Mouse (Mus musculus): Measurements from ENCODE around the gene Hoxc5. TPM values are rescaled to one million over a fixed set of nuclear protein-coding genes. Genes with fewer than 3 reads are reported as not detected.

The Hoxc5 gene
- polyA plus RNA-seq, 1 experiment = not detected

DNA sequence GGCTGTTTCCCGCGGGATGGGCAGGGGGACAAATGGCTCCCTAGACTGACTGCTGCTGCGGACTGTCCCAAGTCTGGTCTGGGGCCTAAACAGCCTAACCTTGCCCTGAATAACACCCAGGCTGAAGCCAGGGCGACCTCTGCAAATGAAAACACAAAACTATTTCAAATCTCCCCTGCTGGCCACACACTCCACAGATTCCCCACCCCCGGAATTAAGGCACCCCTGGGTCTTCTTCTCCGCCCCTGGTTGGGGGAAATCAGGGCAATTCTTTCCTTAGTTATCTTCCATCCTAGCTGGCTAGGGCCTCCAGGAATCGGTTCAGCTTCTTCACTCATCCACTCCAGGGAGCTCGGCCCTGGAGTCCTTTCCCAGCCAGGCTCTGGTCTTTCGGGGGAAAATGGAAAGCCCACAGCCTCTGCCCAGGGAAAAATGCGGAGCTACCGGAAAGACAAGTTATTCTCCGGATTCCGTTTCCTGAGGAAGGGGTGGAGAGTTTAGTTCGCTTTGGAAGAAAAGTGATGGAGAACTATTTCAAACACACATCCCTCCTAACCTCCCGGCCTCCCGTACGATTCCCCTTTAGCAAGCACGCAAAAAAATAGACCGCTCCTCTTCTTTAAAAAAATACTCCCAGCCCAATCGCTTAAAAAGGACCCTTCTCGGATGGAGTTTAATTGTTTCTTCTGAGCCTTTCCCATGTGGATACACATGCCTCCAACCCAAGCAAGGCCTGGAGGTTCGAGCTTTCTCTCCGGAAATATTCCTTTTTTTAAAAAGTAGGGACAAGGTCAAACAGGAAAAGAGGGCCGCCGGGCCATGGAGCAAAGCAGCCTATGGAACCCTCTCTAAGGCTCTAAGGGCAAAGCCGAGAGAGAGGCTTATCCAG, 2.0 kb upstream of the Hoxc5 start:
- no peak overlapping the region for H3K27ac ChIP-seq (ENCODE audit: insufficient read depth, low read length)
- H3K36me3 ChIP-seq (ENCODE audit: control insufficient read depth, insufficient read depth, low read length, poor library complexity, severe bottlenecking) = no peaks in the 10 kb centered on the region
- no peak for TF ChIP-seq CTCF (IDR thresholded peaks at IDR 0.05; ENCODE audit: low read depth, low read length)
- no peak for TF ChIP-seq POLR2A (IDR thresholded peaks at IDR 0.05; ENCODE audit: insufficient read depth, low read length)
- TF ChIP-seq EP300 (IDR thresholded peaks at IDR 0.05; ENCODE audit: insufficient read depth, low read depth, low read length) = no peak
- peaks cover 48% of the 10 kb centered on the region for H3K27me3 ChIP-seq (ENCODE audit: control insufficient read depth, insufficient read depth, low read length, poor library complexity, severe bottlenecking)
- H3K9ac ChIP-seq (ENCODE audit: low read depth, poor library complexity, severe bottlenecking) = no peak overlapping the region
- no peaks in the 10 kb centered on the region for H3K9me3 ChIP-seq (replicated peaks; ENCODE audit: control insufficient read depth, insufficient read depth, low read length, poor library complexity, severe bottlenecking)
- no peak overlapping the region for H3K4me3 ChIP-seq (ENCODE audit: low read depth, low read length)
- H3K4me1 ChIP-seq (ENCODE audit: control insufficient read depth, insufficient read depth, low read length) = no peaks in the 10 kb centered on the region

DNA sequence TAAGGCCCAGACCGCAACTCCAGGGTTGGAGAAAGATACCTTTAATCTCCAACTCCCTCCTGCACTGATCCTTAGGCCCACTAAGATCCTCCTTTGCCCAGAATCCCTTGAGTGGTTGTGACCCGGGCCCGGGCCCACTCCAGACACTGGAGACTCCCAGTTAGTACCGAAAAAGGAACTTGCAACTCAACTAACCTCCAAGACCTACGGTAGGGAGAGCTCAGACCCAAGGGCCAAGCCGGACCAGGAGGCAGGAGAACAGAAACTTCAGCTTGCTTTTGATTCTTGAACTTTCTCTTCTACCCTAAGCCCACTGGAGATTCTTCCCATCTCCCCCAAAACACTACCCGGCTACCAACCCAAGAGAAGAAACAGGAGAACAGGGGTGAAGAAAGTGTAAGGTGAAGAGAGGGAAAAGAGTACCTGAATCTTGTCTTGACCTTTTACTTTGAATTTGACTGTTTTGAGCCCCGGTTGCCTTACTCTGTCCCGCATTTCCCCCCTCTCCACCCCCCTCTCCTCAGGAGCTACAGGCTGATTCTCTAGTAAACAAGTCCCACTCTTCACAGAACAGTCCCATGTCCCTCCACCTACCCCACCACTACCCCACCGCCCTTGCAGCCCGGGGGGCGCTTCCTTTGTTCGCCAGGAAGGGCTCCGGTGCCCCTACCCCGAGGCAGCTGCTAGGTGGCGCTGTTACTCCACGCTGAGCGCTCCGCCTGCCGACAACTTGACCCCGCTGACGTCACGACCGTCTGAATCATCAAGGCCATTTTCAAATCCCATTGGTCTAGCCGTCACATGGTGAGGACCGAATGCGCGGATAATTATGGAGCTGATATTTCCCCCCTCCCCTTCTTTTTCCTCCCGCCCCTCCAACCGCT, 1.1 kb upstream of the Hoxc5 start:
- Histone ChIP-seq H3K36me3 (ENCODE audit: control insufficient read depth, insufficient read depth, low read length, poor library complexity, severe bottlenecking) (no peaks in the 10 kb centered on the region), H3K9me3 (replicated peaks; ENCODE audit: control insufficient read depth, insufficient read depth, low read length, poor library complexity, severe bottlenecking) (no peaks in the 10 kb centered on the region), H3K4me3 (ENCODE audit: low read depth, low read length) (no peak overlapping the region), H3K9ac (ENCODE audit: low read depth, poor library complexity, severe bottlenecking) (no peak overlapping the region), H3K27me3 (ENCODE audit: control insufficient read depth, insufficient read depth, low read length, poor library complexity, severe bottlenecking) (peaks cover 48% of the 10 kb centered on the region), H3K4me1 (ENCODE audit: control insufficient read depth, insufficient read depth, low read length) (no peaks in the 10 kb centered on the region), H3K27ac (ENCODE audit: insufficient read depth, low read length) (no peak overlapping the region)
- TF ChIP-seq POLR2A (IDR thresholded peaks at IDR 0.05; ENCODE audit: insufficient read depth, low read length) (no peak), EP300 (IDR thresholded peaks at IDR 0.05; ENCODE audit: insufficient read depth, low read depth, low read length) (0 out of 2 replicates have a peak, but pooled peaks have one; percentile 41), CTCF (IDR thresholded peaks at IDR 0.05; ENCODE audit: low read depth, low read length) (peak; percentile 89)

DNA sequence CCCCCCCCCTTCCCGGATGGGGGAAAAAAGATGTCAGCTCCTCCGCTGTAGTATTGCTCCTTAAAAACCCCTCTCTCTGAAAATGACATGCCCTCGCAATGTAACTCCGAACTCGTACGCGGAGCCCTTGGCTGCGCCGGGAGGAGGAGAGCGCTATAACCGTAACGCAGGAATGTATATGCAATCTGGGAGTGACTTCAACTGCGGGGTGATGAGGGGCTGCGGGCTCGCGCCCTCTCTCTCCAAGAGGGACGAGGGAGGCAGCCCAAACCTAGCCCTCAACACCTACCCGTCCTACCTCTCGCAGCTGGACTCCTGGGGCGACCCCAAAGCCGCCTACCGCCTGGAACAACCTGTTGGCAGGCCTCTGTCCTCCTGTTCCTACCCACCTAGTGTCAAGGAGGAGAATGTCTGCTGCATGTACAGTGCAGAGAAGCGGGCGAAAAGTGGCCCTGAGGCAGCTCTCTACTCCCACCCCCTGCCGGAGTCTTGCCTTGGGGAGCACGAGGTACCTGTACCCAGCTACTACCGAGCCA, 399 bp upstream of the Hoxc5 start, which contains the start of gene Hoxc10:
Gene Hoxc10, plus strand, starts transcription at position 21 of the 536 bp plus-strand sequence.
- H3K9me3 ChIP-seq (replicated peaks; ENCODE audit: control insufficient read depth, insufficient read depth, low read length, poor library complexity, severe bottlenecking) = no peaks in the 10 kb centered on the region
- H3K36me3 ChIP-seq (ENCODE audit: control insufficient read depth, insufficient read depth, low read length, poor library complexity, severe bottlenecking) = no peaks in the 10 kb centered on the region
- no peak within 1 kb of the TSS for H3K9ac ChIP-seq (ENCODE audit: low read depth, poor library complexity, severe bottlenecking)
- TF ChIP-seq POLR2A (IDR thresholded peaks at IDR 0.05; ENCODE audit: insufficient read depth, low read length) (no peak), EP300 (IDR thresholded peaks at IDR 0.05; ENCODE audit: insufficient read depth, low read depth, low read length) (no peak), CTCF (IDR thresholded peaks at IDR 0.05; ENCODE audit: low read depth, low read length) (no peak)
- H3K4me1 ChIP-seq (ENCODE audit: control insufficient read depth, insufficient read depth, low read length) = no peaks in the 10 kb centered on the region
- peak within 1 kb of the TSS; percentile 44 for H3K4me3 ChIP-seq (ENCODE audit: low read depth, low read length)
- H3K27me3 ChIP-seq (ENCODE audit: control insufficient read depth, insufficient read depth, low read length, poor library complexity, severe bottlenecking) = peaks cover 43% of the 10 kb centered on the region
- no peak within 1 kb of the TSS for H3K27ac ChIP-seq (ENCODE audit: insufficient read depth, low read length)

DNA sequence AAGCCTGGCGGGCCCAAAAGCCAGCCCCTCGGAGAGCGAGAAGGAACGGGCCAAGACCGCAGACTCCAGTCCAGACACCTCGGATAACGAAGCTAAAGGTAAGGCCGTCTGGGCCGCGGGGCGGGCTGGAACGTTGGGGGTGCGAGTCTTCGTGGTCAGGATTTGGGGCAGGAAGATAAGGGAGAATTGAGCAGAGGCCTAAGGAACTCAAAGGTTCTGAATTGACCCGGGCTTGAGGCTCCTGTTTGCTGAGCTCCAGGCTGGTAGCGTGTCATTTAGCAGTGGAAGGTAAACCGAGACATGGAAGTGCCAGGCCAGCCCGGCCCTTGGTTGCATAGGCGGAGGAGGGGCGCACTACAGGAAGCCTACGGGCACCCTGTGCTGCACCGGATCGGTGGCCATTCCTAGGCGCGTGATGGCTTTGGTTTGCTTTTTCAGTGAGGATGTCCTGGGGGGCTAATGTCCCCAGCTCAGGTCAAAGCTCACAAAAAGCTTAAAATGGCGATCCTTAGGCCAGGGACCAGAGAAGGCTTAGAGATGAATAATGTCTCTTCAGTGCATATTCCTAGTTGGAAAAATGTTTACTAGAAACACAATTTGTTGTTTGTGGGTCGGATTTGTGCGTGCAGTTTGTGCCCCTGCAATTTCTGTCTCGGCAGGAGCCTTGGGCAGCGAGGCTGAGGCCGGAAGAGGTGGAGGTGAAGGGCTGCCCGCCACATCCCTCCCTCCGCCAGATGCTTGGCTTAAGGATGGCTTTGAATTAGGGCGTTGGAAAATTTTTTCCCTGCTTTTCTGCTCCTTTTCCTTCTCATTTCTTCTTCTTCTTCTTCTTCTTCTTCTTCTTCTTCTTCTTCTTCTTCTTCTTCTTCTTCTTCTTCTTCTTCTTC, 511 bp downstream of the Hoxc5 start:
- no peak for TF ChIP-seq CTCF (IDR thresholded peaks at IDR 0.05; ENCODE audit: low read depth, low read length)
- H3K27me3 ChIP-seq (ENCODE audit: control insufficient read depth, insufficient read depth, low read length, poor library complexity, severe bottlenecking) = peaks cover 45% of the 10 kb centered on the region
- no peaks in the 10 kb centered on the region for H3K9me3 ChIP-seq (replicated peaks; ENCODE audit: control insufficient read depth, insufficient read depth, low read length, poor library complexity, severe bottlenecking)
- H3K27ac ChIP-seq (ENCODE audit: insufficient read depth, low read length) = no peak overlapping the region
- H3K4me3 ChIP-seq (ENCODE audit: low read depth, low read length) = no peak overlapping the region
- no peaks in the 10 kb centered on the region for H3K4me1 ChIP-seq (ENCODE audit: control insufficient read depth, insufficient read depth, low read length)
- H3K9ac ChIP-seq (ENCODE audit: low read depth, poor library complexity, severe bottlenecking) = no peak overlapping the region
- no peaks in the 10 kb centered on the region for H3K36me3 ChIP-seq (ENCODE audit: control insufficient read depth, insufficient read depth, low read length, poor library complexity, severe bottlenecking)

GRCm38 (mm10) chr15:102969296-102969695, 2.1 kb downstream of the Hoxc5 start:
- TF ChIP-seq CTCF (IDR thresholded peaks at IDR 0.05; ENCODE audit: low read depth, low read length) (no peak), EP300 (IDR thresholded peaks at IDR 0.05; ENCODE audit: insufficient read depth, low read depth, low read length) (no peak), POLR2A (IDR thresholded peaks at IDR 0.05; ENCODE audit: insufficient read depth, low read length) (no peak)
- Histone ChIP-seq H3K27me3 (ENCODE audit: control insufficient read depth, insufficient read depth, low read length, poor library complexity, severe bottlenecking) (peaks cover 44% of the 10 kb centered on the region), H3K36me3 (ENCODE audit: control insufficient read depth, insufficient read depth, low read length, poor library complexity, severe bottlenecking) (no peaks in the 10 kb centered on the region), H3K27ac (ENCODE audit: insufficient read depth, low read length) (no peak overlapping the region), H3K9ac (ENCODE audit: low read depth, poor library complexity, severe bottlenecking) (no peak overlapping the region), H3K9me3 (replicated peaks; ENCODE audit: control insufficient read depth, insufficient read depth, low read length, poor library complexity, severe bottlenecking) (no peaks in the 10 kb centered on the region), H3K4me3 (ENCODE audit: low read depth, low read length) (no peak overlapping the region), H3K4me1 (ENCODE audit: control insufficient read depth, insufficient read depth, low read length) (no peaks in the 10 kb centered on the region)

All from ES-Bruce4 (cell line).